14 mouse cellular contexts compared by ENCODE assay signal in genomic region chr2:168613092-168613880, GRCm38 (mm10). TPM values are rescaled to one million over a fixed set of nuclear protein-coding genes. Genes with fewer than 3 reads are reported as not detected.
DNase-seq lines count a peak whose midpoint lies in the region; ATAC-seq lines count a peak whose summit lies in the region.
"Had no signal": no experiment of that assay in that cellular context is flagged by ENCODE, and none has a peak within 500 bp of the region (broad histone marks: within the 10 kb centered on the region; RNA-seq: fewer than 3 reads in every experiment).

No protein-coding gene starts in this region.

- no peaks in the 10 kb centered on the region for H3K36me3 ChIP-seq in heart, embryonic 12.5 days
- H3K36me3 ChIP-seq in lung, embryonic 16.5 days (ENCODE audit: control insufficient read depth, insufficient read depth, low read length): no peaks in the 10 kb centered on the region
- no peaks in the 10 kb centered on the region for H3K36me3 ChIP-seq in limb, embryonic 15.5 days
- H3K36me3 ChIP-seq: heart, embryonic 10.5 days had no signal

- H3K9ac ChIP-seq in heart, embryonic 12.5 days: no peak overlapping the region
- H3K9ac ChIP-seq in lung, embryonic 16.5 days (ENCODE audit: low read length): no peak overlapping the region
- H3K9ac ChIP-seq in limb, embryonic 15.5 days: no peak overlapping the region
- H3K9ac ChIP-seq: hindbrain, embryonic 14.5 days had no signal

- H3K4me3 ChIP-seq in heart, embryonic 12.5 days: no peak overlapping the region
- H3K4me3 ChIP-seq in lung, embryonic 16.5 days (ENCODE audit: low read length): no peak overlapping the region
- H3K4me3 ChIP-seq in limb, embryonic 15.5 days: no peak overlapping the region
- H3K4me3 ChIP-seq: erythroblast, embryonic 14.5 days; heart, embryonic 10.5 days had no signal

- no peak for DNase-seq in heart, postnatal 14 days
- no peak for DNase-seq in lung, postnatal 36 days
- DNase-seq in R1 (ENCODE audit: low read depth, low spot score): peak; percentile 80
- DNase-seq in adrenal gland, adult 18-20 months (ENCODE audit: low spot score in 2 of 2): no peak
- DNase-seq: adrenal gland, adult 8-10 months; cerebellum, postnatal 36 days; liver had no signal

- peaks cover 6% of the 10 kb centered on the region; the same call in 1 of the 2 replicates for H3K27me3 ChIP-seq in heart, embryonic 12.5 days (replicated peaks)
- no peaks in the 10 kb centered on the region for H3K27me3 ChIP-seq in lung, embryonic 16.5 days (ENCODE audit: control insufficient read depth, insufficient read depth, low read depth, low read length)
- H3K27me3 ChIP-seq in limb, embryonic 15.5 days: no peaks in the 10 kb centered on the region

- no peaks in the 10 kb centered on the region for H3K9me3 ChIP-seq in heart, embryonic 12.5 days (replicated peaks)
- no peaks in the 10 kb centered on the region for H3K9me3 ChIP-seq in lung, embryonic 16.5 days (ENCODE audit: control insufficient read depth, low read length)
- no peaks in the 10 kb centered on the region for H3K9me3 ChIP-seq in limb, embryonic 15.5 days
- H3K9me3 ChIP-seq: heart, embryonic 10.5 days had no signal

- intact Hi-C loops in heart, postnatal 14 days (cut with DNase I): no loop called here

- no peak overlapping the region for H3K4me2 ChIP-seq in heart, embryonic 12.5 days
- H3K4me2 ChIP-seq in lung, embryonic 16.5 days (ENCODE audit: low read depth, low read length): 0 out of 2 replicates have a peak overlapping the region, but pooled peaks have one; percentile 22
- no peak overlapping the region for H3K4me2 ChIP-seq in limb, embryonic 15.5 days
- H3K4me2 ChIP-seq: hindbrain, embryonic 14.5 days had no signal

- peaks cover 67% of the 10 kb centered on the region for H3K4me1 ChIP-seq in heart, embryonic 12.5 days (replicated peaks)
- H3K4me1 ChIP-seq in lung, embryonic 16.5 days (replicated peaks; ENCODE audit: control insufficient read depth, insufficient read depth, low read length): peaks cover 15% of the 10 kb centered on the region
- peaks cover 72% of the 10 kb centered on the region for H3K4me1 ChIP-seq in limb, embryonic 15.5 days

- 58% methylated on average over 13 of the region's 13 CpGs for WGBS in heart, embryonic 12.5 days
- 38% methylated on average over 13 of the region's 13 CpGs for WGBS in lung, embryonic 16.5 days
- WGBS in limb, embryonic 15.5 days: 34% methylated on average over 13 of the region's 13 CpGs

- 0 out of 2 replicates have a peak overlapping the region, but pooled peaks have one; percentile 36 for H3K27ac ChIP-seq in heart, embryonic 12.5 days (ENCODE audit: poor library complexity, severe bottlenecking)
- H3K27ac ChIP-seq in lung, embryonic 16.5 days (ENCODE audit: low read length): no peak overlapping the region
- H3K27ac ChIP-seq in limb, embryonic 15.5 days: peak overlapping the region; percentile 40; the same call in 1 of the 2 replicates
- H3K27ac ChIP-seq: heart, embryonic 10.5 days; hindbrain, embryonic 14.5 days had no signal

- no peak for ATAC-seq in heart, embryonic 12.5 days (ENCODE audit: insufficient number of reproducible peaks, low FRiP score)
- ATAC-seq in lung, embryonic 16.5 days (ENCODE audit: low read depth): peak; percentile 59; the same call in 1 of the 2 replicates
- no peak for ATAC-seq in limb, embryonic 15.5 days (ENCODE audit: insufficient number of reproducible peaks, low FRiP score, low TSS enrichment, low read depth)
- no peak for ATAC-seq in frontal cortex, adult (ENCODE audit: low TSS enrichment)

RNA-seq across cellular contexts. Expression of gene Nfatc2, which starts 11.8 kb away (rescaled TPM):
- polyA plus RNA-seq in heart, embryonic 12.5 days (2016; fragmentation: Nextera tagmentation; extraction: Ambion mirVana): 9.9 and 12.5 TPM in 2 replicates
- total RNA-seq in heart, postnatal 14 days (2021): 10 to 100 TPM; 15.9 to 17.8 TPM
- 1.6 TPM in 2 replicates for polyA plus RNA-seq in lung, embryonic 16.5 days (2015; fragmentation: Nextera tagmentation; extraction: Ambion mirVana)
- polyA plus RNA-seq in limb, embryonic 15.5 days (2015; fragmentation: Nextera tagmentation; extraction: Ambion mirVana): 6.2 and 8.9 TPM in 2 replicates
- 1 to 10 TPM; 2.8 to 3.7 TPM for total RNA-seq in adrenal gland, adult 18-20 months (2021)
- polyA plus RNA-seq: erythroblast, embryonic 14.5 days had no signal
